Mouse (Mus musculus) testis, adult 2 months (tissue): ENCODE data around the gene Txn2.

ENCODE experiments used
- CTCF ChIP-seq: fragments of 200-500 bp; IDR thresholded peaks from 2 replicates; pipeline ENCODE4 v1.5.1; 2012; ENCODE audit warnings: low read depth, mild to moderate bottlenecking, inconsistent platforms, low read length, moderate library complexity; ENCODE audit not compliant: control insufficient read depth, insufficient read depth, insufficient replicate concordance
- POLR2A ChIP-seq: fragments of 200-500 bp; IDR thresholded peaks from 2 replicates; pipeline ENCODE4 v1.6.1; 2012; ENCODE audit warnings: low read depth, mild to moderate bottlenecking, inconsistent platforms, low read length, moderate library complexity; ENCODE audit not compliant: control insufficient read depth

- no peak for TF ChIP-seq CTCF
- no peak for TF ChIP-seq POLR2A
Measured at GRCm38 (mm10) chr15:77891766-77892165, 37.0 kb downstream of the Txn2 start.
